Mouse (Mus musculus) midbrain, embryonic 15.5 days (tissue): ENCODE data around the gene Tmod3. TPM values are rescaled to one million over a fixed set of nuclear protein-coding genes. Genes with fewer than 3 reads are reported as not detected.

Experiments used
- ATAC-seq: fragments of 200-750 bp; cut with Nextera tagmentation; replicated peaks from 2 replicates; pipeline ENCODE4 v1.8.0; 2017; ENCODE audit warnings: moderate TSS enrichment
- H3K27ac ChIP-seq: fragments of 300-500 bp; sonication (generic); 2 replicates; pipeline ENCODE4 v1.5.1; 2015; ENCODE audit warnings: mild to moderate bottlenecking, inconsistent platforms
- H3K27me3 ChIP-seq: fragments of 300-500 bp; sonication (generic); replicated peaks from 2 replicates; pipeline ENCODE4 v1.6.1; 2015; ENCODE audit warnings: inconsistent platforms
- H3K36me3 ChIP-seq: fragments of 300-500 bp; sonication (generic); replicated peaks from 2 replicates; pipeline ENCODE4 v1.6.1; 2015; ENCODE audit warnings: inconsistent platforms
- H3K4me1 ChIP-seq: fragments of 300-500 bp; sonication (generic); 2 replicates; pipeline ENCODE4 v1.6.1; 2015; ENCODE audit warnings: inconsistent platforms
- H3K4me2 ChIP-seq: fragments of 300-500 bp; sonication (generic); 2 replicates; pipeline ENCODE4 v1.6.1; 2015; ENCODE audit warnings: inconsistent platforms, mild to moderate bottlenecking, moderate library complexity
- H3K4me3 ChIP-seq: fragments of 300-500 bp; sonication (generic); 2 replicates; pipeline ENCODE4 v1.5.1; 2015; ENCODE audit warnings: mild to moderate bottlenecking, inconsistent platforms
- H3K9ac ChIP-seq: fragments of 300-500 bp; sonication (generic); 2 replicates; pipeline ENCODE4 v1.6.1; 2015; ENCODE audit warnings: mild to moderate bottlenecking, inconsistent platforms
- H3K9me3 ChIP-seq: fragments of 300-500 bp; sonication (generic); 2 replicates; pipeline ENCODE4 v1.6.1; 2016; ENCODE audit warnings: inconsistent platforms
- WGBS: fragments of 180-500 bp; shearing (Covaris S2); methylation state at CpG from one replicate; pipeline ENCODE4 v1.1.7; 2015; ENCODE audit warnings: mixed read lengths; 5-methylcytosine and 5-hydroxymethylcytosine counted together
- polyA plus RNA-seq: library from polyadenylated mRNA; unstranded; fragments of >200 nt; fragmentation: Nextera tagmentation; extraction: Ambion mirVana; gene quantifications from 2 replicates; pipeline ENCODE4 v1.2.1, GENCODE M21; 2015

The Tmod3 gene
- polyA plus RNA-seq, 1 experiment from 2014 or later = 76.5 TPM

- no peak overlapping the region for H3K27ac ChIP-seq
- H3K27me3 ChIP-seq = no peaks in the 10 kb centered on the region
- no peak overlapping the region for H3K4me2 ChIP-seq
- WGBS = 44% methylated on average over 8 of the region's 8 CpGs
- no peaks in the 10 kb centered on the region for H3K4me1 ChIP-seq
- ATAC-seq = no peak
- H3K4me3 ChIP-seq = no peak overlapping the region
- H3K36me3 ChIP-seq = no peaks in the 10 kb centered on the region
- no peak overlapping the region for H3K9ac ChIP-seq
- no peaks in the 10 kb centered on the region for H3K9me3 ChIP-seq
Observed at GRCm38 (mm10) chr9:75479106-75479725, 80.2 kb downstream of the Tmod3 start.

- H3K4me3 ChIP-seq = no peak overlapping the region
- no peaks in the 10 kb centered on the region for H3K9me3 ChIP-seq
- H3K36me3 ChIP-seq = peaks cover 2% of the 10 kb centered on the region; the same call in 1 of the 2 replicates
- no peak overlapping the region for H3K9ac ChIP-seq
- no peaks in the 10 kb centered on the region for H3K27me3 ChIP-seq
- H3K4me1 ChIP-seq = no peaks in the 10 kb centered on the region
- H3K4me2 ChIP-seq = no peak overlapping the region
- WGBS = 66% methylated on average over 3 of the region's 3 CpGs
- no peak for ATAC-seq
- H3K27ac ChIP-seq = no peak overlapping the region
Observed at GRCm38 (mm10) chr9:75477212-75477611, 82.2 kb downstream of the Tmod3 start.

GRCm38 (mm10) chr9:75468297-75468696 is 91.2 kb downstream of the Tmod3 start:
- 80% methylated on average over 14 of the region's 14 CpGs for WGBS
- Histone ChIP-seq H3K9me3 (no peaks in the 10 kb centered on the region), H3K27ac (no peak overlapping the region), H3K36me3 (peaks cover 31% of the 10 kb centered on the region), H3K4me2 (no peak overlapping the region), H3K4me1 (no peaks in the 10 kb centered on the region), H3K4me3 (no peak overlapping the region), H3K27me3 (no peaks in the 10 kb centered on the region), H3K9ac (no peak overlapping the region)
- no peak for ATAC-seq

DNA sequence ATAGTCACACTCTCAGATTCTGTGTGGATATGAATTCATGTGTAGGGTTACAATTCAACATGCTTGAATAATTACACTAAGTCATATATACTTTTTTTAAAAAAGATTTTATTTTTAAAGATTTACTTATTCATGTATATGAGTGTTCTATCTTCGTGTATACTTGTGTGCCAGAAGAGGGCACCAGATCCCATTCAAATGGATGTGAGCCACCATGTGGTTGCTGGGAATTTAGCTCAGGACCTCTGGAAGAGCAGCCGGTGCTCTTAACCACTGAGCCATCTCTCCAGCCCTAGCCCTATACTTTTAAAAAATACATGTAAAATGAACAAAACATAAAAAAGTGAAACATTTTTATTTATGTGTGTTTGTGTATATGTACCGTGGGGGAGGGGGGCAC is 91.9 kb downstream of the Tmod3 start:
- Histone ChIP-seq H3K4me1 (no peaks in the 10 kb centered on the region), H3K27ac (no peak overlapping the region), H3K27me3 (no peaks in the 10 kb centered on the region), H3K4me2 (no peak overlapping the region), H3K9ac (no peak overlapping the region), H3K4me3 (no peak overlapping the region), H3K36me3 (peaks cover 38% of the 10 kb centered on the region), H3K9me3 (no peaks in the 10 kb centered on the region)
- WGBS = 95% methylated on average over 3 of the region's 3 CpGs
- no peak for ATAC-seq

- ATAC-seq = no peak
- H3K4me3 ChIP-seq = no peak overlapping the region
- H3K4me2 ChIP-seq = no peak overlapping the region
- H3K9me3 ChIP-seq = no peaks in the 10 kb centered on the region
- no peaks in the 10 kb centered on the region for H3K27me3 ChIP-seq
- H3K36me3 ChIP-seq = peaks cover 46% of the 10 kb centered on the region
- H3K27ac ChIP-seq = no peak overlapping the region
- WGBS = 92% methylated on average over 4 of the region's 4 CpGs
- no peak overlapping the region for H3K9ac ChIP-seq
- no peaks in the 10 kb centered on the region for H3K4me1 ChIP-seq
Observed at GRCm38 (mm10) chr9:75466641-75467040, 92.8 kb downstream of the Tmod3 start.

GRCm38 (mm10) chr9:75465856-75466255 is 93.6 kb downstream of the Tmod3 start:
- H3K36me3 ChIP-seq = peaks cover 54% of the 10 kb centered on the region
- no peaks in the 10 kb centered on the region for H3K27me3 ChIP-seq
- 96% methylated on average over 9 of the region's 9 CpGs for WGBS
- H3K4me3 ChIP-seq = no peak overlapping the region
- no peaks in the 10 kb centered on the region for H3K9me3 ChIP-seq
- no peak overlapping the region for H3K27ac ChIP-seq
- no peak overlapping the region for H3K9ac ChIP-seq
- no peak overlapping the region for H3K4me2 ChIP-seq
- no peak for ATAC-seq
- no peaks in the 10 kb centered on the region for H3K4me1 ChIP-seq

DNA sequence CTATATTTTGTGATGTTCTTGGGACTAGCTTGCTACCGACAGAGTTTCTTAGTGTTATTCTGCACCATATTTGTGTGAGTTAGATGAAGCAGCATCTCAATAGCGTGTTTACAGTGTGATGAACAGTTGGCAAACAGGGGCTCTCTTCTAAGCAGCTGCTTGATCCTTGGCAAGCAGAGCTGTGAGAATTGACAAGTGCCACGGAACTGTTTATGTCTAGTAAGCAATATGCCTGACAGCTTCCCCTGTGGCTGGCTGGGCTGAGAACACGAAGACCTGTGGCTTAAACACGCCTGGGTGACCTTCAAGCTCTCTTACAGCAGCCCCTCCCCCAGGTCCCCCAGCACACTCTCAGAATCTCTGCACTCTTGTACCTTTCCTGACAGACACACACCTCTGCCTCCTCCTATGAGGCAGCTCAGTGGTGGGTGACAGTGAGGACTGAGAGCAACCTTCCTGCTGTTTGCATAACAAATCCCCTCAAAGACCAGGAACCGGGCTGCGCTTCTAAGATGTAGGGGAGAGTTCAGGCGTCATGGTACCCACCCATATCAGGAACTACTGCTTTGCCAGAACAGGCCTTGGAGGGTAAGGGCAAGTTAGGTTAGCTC is 96.3 kb downstream of the Tmod3 start:
- Histone ChIP-seq H3K4me3 (no peak overlapping the region), H3K9ac (no peak overlapping the region), H3K27me3 (no peaks in the 10 kb centered on the region), H3K36me3 (peaks cover 70% of the 10 kb centered on the region), H3K4me2 (no peak overlapping the region), H3K4me1 (no peaks in the 10 kb centered on the region), H3K9me3 (no peaks in the 10 kb centered on the region), H3K27ac (no peak overlapping the region)
- 70% methylated on average over 8 of the region's 8 CpGs for WGBS
- ATAC-seq = no peak

- 83% methylated on average over 10 of the region's 10 CpGs for WGBS
- Histone ChIP-seq H3K9ac (no peak overlapping the region), H3K4me3 (no peak overlapping the region), H3K36me3 (peaks cover 72% of the 10 kb centered on the region), H3K9me3 (no peaks in the 10 kb centered on the region), H3K4me1 (no peaks in the 10 kb centered on the region), H3K4me2 (no peak overlapping the region), H3K27me3 (no peaks in the 10 kb centered on the region), H3K27ac (no peak overlapping the region)
- ATAC-seq = no peak
Observed at GRCm38 (mm10) chr9:75455684-75456083, 103.8 kb downstream of the Tmod3 start.

DNA sequence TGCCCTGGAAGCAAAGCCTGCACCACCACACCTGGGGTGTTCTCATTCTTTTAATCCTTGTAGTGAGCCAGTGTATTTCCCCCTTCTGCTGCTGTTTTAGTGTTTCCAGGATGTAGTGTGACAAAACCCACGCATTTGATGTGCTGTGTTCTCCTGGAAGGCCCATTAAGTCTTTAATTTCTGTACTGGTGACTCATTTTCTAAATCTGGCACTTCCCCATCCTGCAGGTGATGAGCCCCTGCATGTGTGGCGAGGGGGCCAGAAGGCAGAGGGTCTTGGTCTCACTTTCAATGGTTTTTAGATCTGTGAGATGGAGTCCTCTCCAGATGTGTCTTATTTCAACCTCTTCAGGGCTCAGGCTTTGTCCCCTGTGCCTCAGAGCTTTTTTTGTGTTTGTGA is 105.5 kb downstream of the Tmod3 start:
- no peak for ATAC-seq
- Histone ChIP-seq H3K36me3 (peaks cover 68% of the 10 kb centered on the region), H3K4me2 (no peak overlapping the region), H3K4me1 (no peaks in the 10 kb centered on the region), H3K4me3 (no peak overlapping the region), H3K27me3 (no peaks in the 10 kb centered on the region), H3K9me3 (no peaks in the 10 kb centered on the region), H3K9ac (no peak overlapping the region), H3K27ac (no peak overlapping the region)
- WGBS = 95% methylated on average over 2 of the region's 2 CpGs

GRCm38 (mm10) chr9:75448021-75448420 is 111.4 kb downstream of the Tmod3 start:
- 87% methylated on average over 3 of the region's 3 CpGs for WGBS
- Histone ChIP-seq H3K4me3 (no peak overlapping the region), H3K36me3 (peaks cover 50% of the 10 kb centered on the region), H3K4me2 (no peak overlapping the region), H3K9ac (no peak overlapping the region), H3K9me3 (no peaks in the 10 kb centered on the region), H3K27me3 (no peaks in the 10 kb centered on the region), H3K27ac (no peak overlapping the region), H3K4me1 (peaks cover 2% of the 10 kb centered on the region)
- ATAC-seq = no peak

Other genes starting within 250 kb of the Tmod3 start
- not detected in 2 replicates for gene Bcl2l10, start 211.9 kb downstream of the Tmod3 start, polyA plus RNA-seq
- 155 and 169 TPM in 2 replicates for gene Mapk6, start 149.7 kb downstream of the Tmod3 start, polyA plus RNA-seq
- 45.9 and 46.4 TPM in 2 replicates for gene Leo1, start 118.1 kb downstream of the Tmod3 start, polyA plus RNA-seq
- 280 and 308 TPM in 2 replicates for gene Tmod2, start 51.7 kb upstream of the Tmod3 start, polyA plus RNA-seq
- 27.8 and 31.9 TPM in 2 replicates for gene Lysmd2, start 66.1 kb upstream of the Tmod3 start, polyA plus RNA-seq
- gene Scg3, start 124.4 kb upstream of the Tmod3 start, polyA plus RNA-seq = 119 and 122 TPM in 2 replicates
- gene Bmp5, start 215.7 kb upstream of the Tmod3 start, polyA plus RNA-seq = 2.7 and 3.3 TPM in 2 replicates